Mouse (Mus musculus) MEL (cell line): ENCODE results near the gene As3mt. TPM values are rescaled to one million over a fixed set of nuclear protein-coding genes. Genes with fewer than 3 reads are reported as not detected.
A peak's percentile ranks its signal among the peaks of the same experiment; 100 is the strongest.

Experiments
- DNase-seq: peaks from one replicate; pipeline ENCODE4 v3.0.0; 2011; ENCODE audit warnings: low read depth, low spot score
- H3K27ac ChIP-seq: 2 replicates; pipeline ENCODE4 v1.5.1; 2012; ENCODE audit warnings: low read depth, mild to moderate bottlenecking, control low read depth, low read length, moderate library complexity; ENCODE audit not compliant: control insufficient read depth
- H3K27me3 ChIP-seq, 2 experiments: fragments of 150-350 bp in 1 of 2; sonication (generic) in 1 of 2; 2 replicates each; pipeline ENCODE4 v1.6.1; 2012; ENCODE audit warnings: low read length in 2 of 2, mild to moderate bottlenecking in 2 of 2, improper control_type of control experiment in 1 of 2, moderate library complexity in 1 of 2; ENCODE audit not compliant: insufficient read depth in 2 of 2, control insufficient read depth in 1 of 2
- H3K36me3 ChIP-seq, 2 experiments: 2 replicates each; pipeline ENCODE4 v1.6.1; 2012 to 2014; ENCODE audit warnings: low read length in 2 of 2, improper control_type of control experiment in 1 of 2, inconsistent platforms in 1 of 2, mild to moderate bottlenecking in 1 of 2; ENCODE audit not compliant: insufficient read depth in 2 of 2, control insufficient read depth in 1 of 2
- H3K4me1 ChIP-seq, 2 experiments: fragments of 150-350 bp in 1 of 2; sonication (generic) in 1 of 2; 2 replicates each; pipeline ENCODE4 v1.6.1; 2012; ENCODE audit warnings: low read length in 2 of 2, improper control_type of control experiment in 1 of 2, mild to moderate bottlenecking in 1 of 2; ENCODE audit not compliant: insufficient read depth in 2 of 2, control insufficient read depth in 1 of 2
- H3K4me3 ChIP-seq, 2 experiments: fragments of 150-350 bp in 1 of 2; sonication (generic) in 1 of 2; 2 replicates each; pipeline ENCODE4 v1.5.1; 2012; ENCODE audit warnings: low read depth in 2 of 2, low read length in 2 of 2, mild to moderate bottlenecking in 2 of 2, moderate library complexity in 2 of 2, control low read depth in 1 of 2, improper control_type of control experiment in 1 of 2; ENCODE audit not compliant: control insufficient read depth in 1 of 2, insufficient read depth in 1 of 2
- H3K79me2 ChIP-seq: 2 replicates; pipeline ENCODE4 v1.6.1; 2012; ENCODE audit warnings: mild to moderate bottlenecking, low read length, moderate library complexity; ENCODE audit not compliant: control insufficient read depth, poor library complexity, insufficient read depth
- H3K9ac ChIP-seq: 2 replicates; pipeline ENCODE4 v1.6.1; 2012; ENCODE audit warnings: low read depth, mild to moderate bottlenecking, control low read depth, low read length, moderate library complexity; ENCODE audit not compliant: control insufficient read depth, poor library complexity, severe bottlenecking
- H3K9me3 ChIP-seq: fragments of 150-350 bp; sonication (generic); replicated peaks from 2 replicates; pipeline ENCODE4 v1.6.1; 2012; ENCODE audit warnings: mild to moderate bottlenecking, low read length, improper control_type of control experiment, moderate library complexity; ENCODE audit not compliant: insufficient read depth
- BHLHE40 ChIP-seq: IDR thresholded peaks from 2 replicates; pipeline ENCODE4 v1.6.1; 2012; ENCODE audit warnings: low read depth, mild to moderate bottlenecking, inconsistent platforms, low read length, improper control_type of control experiment, borderline replicate concordance
- CHD1 ChIP-seq: IDR thresholded peaks from 2 replicates; pipeline ENCODE4 v1.6.1; 2012; ENCODE audit warnings: low read depth, mild to moderate bottlenecking, inconsistent platforms, low read length, improper control_type of control experiment
- E2F4 ChIP-seq: IDR thresholded peaks from 2 replicates; pipeline ENCODE4 v1.6.1; 2011; ENCODE audit warnings: low read depth, low read length, improper control_type of control experiment, borderline replicate concordance
- GABPA ChIP-seq: IDR thresholded peaks from 2 replicates; pipeline ENCODE4 v1.6.1; 2012; ENCODE audit warnings: low read depth, mild to moderate bottlenecking, inconsistent platforms, low read length, improper control_type of control experiment, moderate library complexity
- GATA1 ChIP-seq: IDR thresholded peaks from 2 replicates; pipeline ENCODE4 v1.6.1; 2011; ENCODE audit warnings: low read depth, low read length, improper control_type of control experiment
- HCFC1 ChIP-seq: IDR thresholded peaks from 2 replicates; pipeline ENCODE4 v1.6.1; 2012; ENCODE audit warnings: low read depth, mild to moderate bottlenecking, inconsistent platforms, low read length, improper control_type of control experiment, moderate library complexity
- KAT2A ChIP-seq: conservative IDR thresholded peaks from 2 replicates; pipeline ENCODE4 v1.6.1; 2012; ENCODE audit warnings: low read depth, low read length, improper control_type of control experiment, inconsistent platforms
- MAZ ChIP-seq: IDR thresholded peaks from 2 replicates; pipeline ENCODE4 v1.6.1; 2012; ENCODE audit warnings: low read depth, mild to moderate bottlenecking, inconsistent platforms, low read length, improper control_type of control experiment
- MYC ChIP-seq: IDR thresholded peaks from 2 replicates; pipeline ENCODE4 v1.6.1; 2011; ENCODE audit warnings: low read depth, mild to moderate bottlenecking, low read length, improper control_type of control experiment, moderate library complexity
- NELFE ChIP-seq: IDR thresholded peaks from 2 replicates; pipeline ENCODE4 v1.6.1; 2011; ENCODE audit warnings: low read depth, low read length, improper control_type of control experiment
- NRF1 ChIP-seq: IDR thresholded peaks from 2 replicates; pipeline ENCODE4 v1.6.1; 2014; ENCODE audit warnings: low read depth, mild to moderate bottlenecking, inconsistent platforms, low read length, improper control_type of control experiment, moderate library complexity; ENCODE audit not compliant: poor library complexity, insufficient read depth, severe bottlenecking
- POLR2A ChIP-seq, 2 experiments: IDR thresholded peaks; 2 replicates each; pipeline ENCODE4 v1.6.1; 2011 to 2012; ENCODE audit warnings: low read length in 2 of 2, mild to moderate bottlenecking in 2 of 2, control low read depth in 1 of 2, improper control_type of control experiment in 1 of 2, low read depth in 1 of 2, moderate library complexity in 1 of 2; ENCODE audit not compliant: control insufficient read depth in 1 of 2, insufficient read depth in 1 of 2, poor library complexity in 1 of 2
- POLR2AphosphoS2 ChIP-seq: IDR thresholded peaks from 2 replicates; pipeline ENCODE4 v1.6.1; 2011; ENCODE audit warnings: low read length, improper control_type of control experiment
- SIN3A ChIP-seq: IDR thresholded peaks from 2 replicates; pipeline ENCODE4 v1.6.1; 2012; ENCODE audit warnings: low read length, improper control_type of control experiment, inconsistent platforms
- SMC3 ChIP-seq: IDR thresholded peaks from 2 replicates; pipeline ENCODE4 v1.6.1; 2011; ENCODE audit warnings: low read depth, low read length, improper control_type of control experiment
- UBTF ChIP-seq: IDR thresholded peaks from 2 replicates; pipeline ENCODE4 v1.6.1; 2012; ENCODE audit warnings: low read depth, mild to moderate bottlenecking, inconsistent platforms, low read length, improper control_type of control experiment, moderate library complexity, borderline replicate concordance; ENCODE audit not compliant: insufficient read depth
- USF1 ChIP-seq: IDR thresholded peaks from 2 replicates; pipeline ENCODE4 v1.6.1; 2014; ENCODE audit warnings: low read depth, mild to moderate bottlenecking, inconsistent platforms, low read length, improper control_type of control experiment, moderate library complexity
- ZKSCAN1 ChIP-seq: IDR thresholded peaks from 2 replicates; pipeline ENCODE4 v1.6.1; 2012; ENCODE audit warnings: low read depth, mild to moderate bottlenecking, inconsistent platforms, low read length, improper control_type of control experiment, moderate library complexity
- ZMIZ1 ChIP-seq: IDR thresholded peaks from 2 replicates; pipeline ENCODE4 v1.6.1; 2012; ENCODE audit warnings: low read depth, mild to moderate bottlenecking, inconsistent platforms, low read length, improper control_type of control experiment, moderate library complexity
- ZNF384 ChIP-seq: IDR thresholded peaks from 2 replicates; pipeline ENCODE4 v1.6.1; 2012; ENCODE audit warnings: low read depth, mild to moderate bottlenecking, inconsistent platforms, low read length, improper control_type of control experiment
- polyA plus RNA-seq, 2 experiments: library from polyadenylated mRNA; stranded (reverse) in 1 of 2; unstranded in 1 of 2; fragments of >175 nt in 1 of 2; fragments of >200 nt in 1 of 2; gene quantifications; 2 replicates each; pipeline versions ENCODE4 v1.2.1 to v1.2.4; 2012; ENCODE audit warnings: low replicate concordance in 2 of 2, low read depth in 1 of 2; ENCODE audit not compliant: insufficient read length in 2 of 2, insufficient read depth in 1 of 2, missing spikeins in 1 of 2
- total RNA-seq: library from RNA; depleted of rRNA; stranded (reverse); fragments of 300-350 nt; gene quantifications from 2 replicates; pipeline ENCODE4 v1.2.3, GENCODE M21; 2012

Gene As3mt
- total and polyA plus RNA-seq, 3 experiments: 17.0 to 52.2 TPM; not detected in 1

GRCm38 (mm10) chr19:46762992-46763342 is 55.7 kb downstream of the As3mt start:
- no peaks in the 10 kb centered on the region for H3K9me3 ChIP-seq
- peak; percentile 63 for DNase-seq
- no peak overlapping the region for H3K27ac ChIP-seq
- H3K4me1 ChIP-seq: peaks cover 24 to 26% of the 10 kb centered on the region in 2 experiments
- peak overlapping the region; percentile 27 for H3K9ac ChIP-seq
- no peaks in the 10 kb centered on the region; the same call in 1 of the 2 replicates for H3K79me2 ChIP-seq
- TF ChIP-seq CHD1 (no peak), GATA1 (no peak), POLR2A (IDR thresholded peaks at IDR 0.05; ENCODE audit: control insufficient read depth in 1 of 2, insufficient read depth in 1 of 2, low read depth in 1 of 2, low read length in 2 of 2, poor library complexity in 1 of 2) (0 out of 4 replicates have a peak, but pooled peaks of 1 of the 2 experiments have one; percentile 10), SIN3A (no peak), ZNF384 (no peak; the same call in 1 of the 2 replicates), POLR2AphosphoS2 (no peak)
- TF ChIP-seq, all 39 proteins: peak for 1
- Histone ChIP-seq H3K4me3 (peak overlapping the region; percentile 67 to 96), H3K27me3 (peaks cover 2 to 12% of the 10 kb centered on the region in 2 experiments; a peak in 3 of 4 replicates), H3K36me3 (peaks cover 0 to 35% of the 10 kb centered on the region in 2 experiments; a peak in 2 of 4 replicates)

DNA sequence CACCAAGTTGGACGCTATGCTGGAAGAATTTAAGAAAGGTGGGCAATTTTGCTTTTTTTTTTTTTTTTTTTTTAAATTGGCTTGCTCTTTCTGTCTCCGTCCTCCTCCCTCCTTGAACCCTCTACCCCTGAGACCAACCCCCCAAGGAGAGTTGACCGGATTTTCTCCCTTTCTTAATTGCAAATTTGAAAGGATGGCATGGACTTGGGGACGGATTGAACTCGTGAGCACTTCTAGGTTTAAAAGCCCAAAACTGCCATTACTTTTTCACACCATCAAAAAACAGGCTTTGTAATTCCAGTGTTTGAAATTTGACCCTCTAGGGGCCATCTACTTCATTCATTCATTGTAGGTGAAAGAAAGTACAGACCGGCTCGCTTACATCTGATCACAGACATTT is 56.1 kb downstream of the As3mt start:
- no peak for TF ChIP-seq KAT2A
- no peak for TF ChIP-seq E2F4
- no peak for TF ChIP-seq USF1
- no peak for TF ChIP-seq ZKSCAN1
- TF ChIP-seq UBTF: no peak
- no peak for TF ChIP-seq CHD1
- TF ChIP-seq SIN3A: no peak
- TF ChIP-seq GABPA: no peak
- TF ChIP-seq SMC3: no peak
- no peak for TF ChIP-seq POLR2A (IDR thresholded peaks at IDR 0.05; ENCODE audit: control insufficient read depth in 1 of 2, insufficient read depth in 1 of 2, low read depth in 1 of 2, low read length in 2 of 2, poor library complexity in 1 of 2)
- TF ChIP-seq BHLHE40: no peak
- no peak for TF ChIP-seq MAZ
- no peak for TF ChIP-seq NELFE
- no peak for TF ChIP-seq ZMIZ1
- TF ChIP-seq HCFC1: no peak; the same call in 1 of the 2 replicates
- no peak for TF ChIP-seq NRF1
- no peak for TF ChIP-seq MYC
- H3K27me3 ChIP-seq: peaks cover 2 to 12% of the 10 kb centered on the region in 2 experiments; a peak in 3 of 4 replicates
- DNase-seq: peak; percentile 47
- peaks cover 0 to 38% of the 10 kb centered on the region in 2 experiments; a peak in 2 of 4 replicates for H3K36me3 ChIP-seq
- H3K27ac ChIP-seq: no peak overlapping the region
- peaks cover 24 to 28% of the 10 kb centered on the region in 2 experiments for H3K4me1 ChIP-seq
- H3K4me3 ChIP-seq: peak overlapping the region; percentile 67 to 96
- peaks cover 2% of the 10 kb centered on the region for H3K79me2 ChIP-seq
- H3K9ac ChIP-seq: peak overlapping the region; percentile 21; the same call in 1 of the 2 replicates
- H3K9me3 ChIP-seq: no peaks in the 10 kb centered on the region
